Mouse (Mus musculus): ENCODE measurements at regions not wholly inside any gene's neighbourhood (a gene's known extent, or its start where the extent isn't known, plus 50 kb on each side); places are given as distances from the start of the nearest gene placed in this dataset.

GRCm38 (mm10) chr6:143633710-143634109 lies 466.7 kb downstream of the Etnk1 start:
- 58% methylated on average over 6 of the region's 6 CpGs for WGBS (ENCODE audit: insufficient replicate concordance)
- Histone ChIP-seq H3K4me1 (ENCODE audit: insufficient read depth) (peaks cover 4% of the 10 kb centered on the region), H3K9ac (replicated peaks) (no peak overlapping the region), H3K4me3 (ENCODE audit: low read depth, low read length) (no peak overlapping the region), H3K27me3 (ENCODE audit: insufficient read depth, low read length) (no peaks in the 10 kb centered on the region), H3K27ac (ENCODE audit: low read depth) (no peak overlapping the region), H3K36me3 (replicated peaks; ENCODE audit: insufficient read depth, low read length) (no peaks in the 10 kb centered on the region), H3K4me2 (ENCODE audit: low read depth, low read length) (0 out of 2 replicates have a peak overlapping the region, but pooled peaks have one; percentile 22), H3K9me3 (ENCODE audit: low read length) (no peaks in the 10 kb centered on the region)
- no peak for DNase-seq
- ATAC-seq, result no peak
- no peak for TF ChIP-seq EP300 (IDR thresholded peaks at IDR 0.05; ENCODE audit: low read depth)
- no peak for TF ChIP-seq CTCF (IDR thresholded peaks at IDR 0.05; ENCODE audit: low read depth)

DNA sequence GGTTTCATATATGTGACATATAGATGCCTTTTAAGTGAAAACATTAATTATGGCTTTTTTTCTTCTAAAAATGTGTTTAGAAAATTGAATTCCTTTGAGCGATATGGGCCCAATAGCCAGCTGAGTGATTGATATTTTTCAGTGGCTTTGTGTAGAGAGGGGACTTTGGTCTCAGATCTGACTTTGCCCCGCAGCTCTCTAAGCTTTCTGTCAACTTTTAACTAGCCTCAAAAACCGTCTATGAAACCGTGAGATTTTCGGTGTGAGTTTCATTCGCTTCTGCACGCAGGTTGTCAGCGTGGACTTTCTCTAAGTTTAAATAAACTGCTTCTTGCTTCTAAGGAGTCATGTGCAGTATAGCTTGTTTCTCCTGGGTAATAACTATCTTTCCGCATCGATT lies 467.3 kb downstream of the Etnk1 start:
- WGBS (ENCODE audit: insufficient replicate concordance), result 59% methylated on average over 10 of the region's 10 CpGs
- peak; percentile 71 for ATAC-seq

GRCm38 (mm10) chr6:143635043-143635442 lies 468.0 kb downstream of the Etnk1 start:
- no peak for DNase-seq
- no peak overlapping the region for H3K4me2 ChIP-seq (ENCODE audit: low read depth, low read length)
- no peaks in the 10 kb centered on the region for H3K9me3 ChIP-seq (ENCODE audit: low read length)
- H3K36me3 ChIP-seq (replicated peaks; ENCODE audit: insufficient read depth, low read length), result no peaks in the 10 kb centered on the region
- H3K4me3 ChIP-seq (ENCODE audit: low read depth, low read length), result no peak overlapping the region
- ATAC-seq, result no peak
- 0 out of 2 replicates have a peak overlapping the region, but pooled peaks have one; percentile 0 for H3K27ac ChIP-seq (ENCODE audit: low read depth)
- H3K4me1 ChIP-seq (ENCODE audit: insufficient read depth), result peaks cover 4% of the 10 kb centered on the region
- no peak overlapping the region for H3K9ac ChIP-seq (replicated peaks)
- TF ChIP-seq CTCF (IDR thresholded peaks at IDR 0.05; ENCODE audit: low read depth) (no peak), EP300 (IDR thresholded peaks at IDR 0.05; ENCODE audit: low read depth) (no peak)
- WGBS (ENCODE audit: insufficient replicate concordance), result 65% methylated on average over 2 of the region's 2 CpGs
- H3K27me3 ChIP-seq (ENCODE audit: insufficient read depth, low read length), result no peaks in the 10 kb centered on the region

More for the DNA sequence above, 467.3 kb downstream of the Etnk1 start:
- Histone ChIP-seq H3K4me1 (ENCODE audit: insufficient read depth) (peaks cover 4% of the 10 kb centered on the region), H3K36me3 (replicated peaks; ENCODE audit: insufficient read depth, low read length) (no peaks in the 10 kb centered on the region), H3K9me3 (ENCODE audit: low read length) (no peaks in the 10 kb centered on the region), H3K4me2 (ENCODE audit: low read depth, low read length) (no peak overlapping the region), H3K4me3 (ENCODE audit: low read depth, low read length) (0 out of 2 replicates have a peak overlapping the region, but pooled peaks have one; percentile 0), H3K27me3 (ENCODE audit: insufficient read depth, low read length) (no peaks in the 10 kb centered on the region), H3K9ac (replicated peaks) (no peak overlapping the region), H3K27ac (ENCODE audit: low read depth) (0 out of 2 replicates have a peak overlapping the region, but pooled peaks have one; percentile 0)
- TF ChIP-seq EP300 (IDR thresholded peaks at IDR 0.05; ENCODE audit: low read depth) (no peak), CTCF (IDR thresholded peaks at IDR 0.05; ENCODE audit: low read depth) (no peak)
- no peak for DNase-seq

DNA sequence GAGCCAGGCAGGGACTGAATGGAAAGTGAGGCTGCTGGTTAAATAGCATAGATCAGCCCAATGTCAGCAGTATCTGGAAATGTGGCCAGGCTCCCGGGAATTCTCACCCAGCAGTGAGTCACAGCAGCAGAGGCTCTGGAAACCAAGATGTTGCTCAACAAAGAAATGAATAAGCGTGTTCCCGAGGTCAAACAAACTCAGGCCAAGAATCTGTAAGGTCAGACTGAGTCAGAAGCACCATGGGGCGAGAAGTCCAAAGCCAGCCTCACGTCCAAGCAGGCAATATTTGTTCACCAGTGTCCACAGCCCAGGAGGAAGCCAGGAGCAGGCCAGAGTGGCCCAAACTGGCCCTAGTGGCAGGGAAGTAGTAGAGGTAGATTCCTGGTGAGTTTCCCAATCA lies 473.6 kb downstream of the Etnk1 start:
- Histone ChIP-seq H3K27me3 (ENCODE audit: insufficient read depth, low read length) (no peaks in the 10 kb centered on the region), H3K27ac (ENCODE audit: low read depth) (peak overlapping the region; percentile 30; the same call in 1 of the 2 replicates), H3K4me2 (ENCODE audit: low read depth, low read length) (no peak overlapping the region), H3K9me3 (ENCODE audit: low read length) (no peaks in the 10 kb centered on the region), H3K4me3 (ENCODE audit: low read depth, low read length) (no peak overlapping the region), H3K4me1 (ENCODE audit: insufficient read depth) (no peaks in the 10 kb centered on the region), H3K9ac (replicated peaks) (no peak overlapping the region), H3K36me3 (replicated peaks; ENCODE audit: insufficient read depth, low read length) (no peaks in the 10 kb centered on the region)
- DNase-seq, result peak; percentile 20
- ATAC-seq, result peak; percentile 83
- 43% methylated on average over 5 of the region's 5 CpGs for WGBS (ENCODE audit: insufficient replicate concordance)
- TF ChIP-seq CTCF (IDR thresholded peaks at IDR 0.05; ENCODE audit: low read depth), result peak; percentile 16; the same call in 1 of the 2 replicates
- no peak for TF ChIP-seq EP300 (IDR thresholded peaks at IDR 0.05; ENCODE audit: low read depth)

DNA sequence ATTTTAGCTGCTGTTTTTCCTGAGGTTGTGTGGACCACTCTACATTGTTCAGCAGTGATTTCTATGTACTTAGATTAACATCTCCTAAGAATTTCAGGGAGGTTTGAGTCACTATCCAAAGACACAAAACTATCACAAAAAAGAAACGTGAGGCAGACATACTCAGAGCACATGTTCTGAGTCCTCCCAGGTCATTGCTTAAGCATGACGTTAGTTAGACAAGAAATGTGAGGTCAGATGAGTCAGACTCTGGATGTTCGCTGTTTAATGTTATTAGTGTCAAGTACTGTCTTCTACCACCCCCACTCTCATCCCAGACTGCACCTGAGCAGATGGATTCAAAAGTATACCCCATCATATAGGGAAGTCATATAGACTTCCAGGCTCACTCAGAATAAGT lies 475.0 kb downstream of the Etnk1 start:
- DNase-seq (no peak), ATAC-seq (no peak)
- 75% methylated on average over 3 of the region's 3 CpGs for WGBS (ENCODE audit: insufficient replicate concordance)
- Histone ChIP-seq H3K4me3 (ENCODE audit: low read depth, low read length) (no peak overlapping the region), H3K36me3 (replicated peaks; ENCODE audit: insufficient read depth, low read length) (no peaks in the 10 kb centered on the region), H3K27me3 (ENCODE audit: insufficient read depth, low read length) (no peaks in the 10 kb centered on the region), H3K9ac (replicated peaks) (no peak overlapping the region), H3K4me1 (ENCODE audit: insufficient read depth) (no peaks in the 10 kb centered on the region), H3K4me2 (ENCODE audit: low read depth, low read length) (no peak overlapping the region), H3K27ac (ENCODE audit: low read depth) (no peak overlapping the region), H3K9me3 (ENCODE audit: low read length) (no peaks in the 10 kb centered on the region)
- TF ChIP-seq EP300 (IDR thresholded peaks at IDR 0.05; ENCODE audit: low read depth), result no peak
- TF ChIP-seq CTCF (IDR thresholded peaks at IDR 0.05; ENCODE audit: low read depth), result no peak

GRCm38 (mm10) chr6:143645989-143646388 lies 479.0 kb downstream of the Etnk1 start:
- Histone ChIP-seq H3K4me1 (ENCODE audit: insufficient read depth) (no peaks in the 10 kb centered on the region), H3K36me3 (replicated peaks; ENCODE audit: insufficient read depth, low read length) (no peaks in the 10 kb centered on the region), H3K9me3 (ENCODE audit: low read length) (no peaks in the 10 kb centered on the region), H3K27ac (ENCODE audit: low read depth) (no peak overlapping the region), H3K4me2 (ENCODE audit: low read depth, low read length) (no peak overlapping the region), H3K27me3 (ENCODE audit: insufficient read depth, low read length) (no peaks in the 10 kb centered on the region), H3K4me3 (ENCODE audit: low read depth, low read length) (no peak overlapping the region), H3K9ac (replicated peaks) (no peak overlapping the region)
- TF ChIP-seq EP300 (IDR thresholded peaks at IDR 0.05; ENCODE audit: low read depth) (no peak), CTCF (IDR thresholded peaks at IDR 0.05; ENCODE audit: low read depth) (no peak)
- WGBS (ENCODE audit: insufficient replicate concordance), result 64% methylated on average over 4 of the region's 4 CpGs
- DNase-seq, result no peak
- ATAC-seq, result no peak

- H3K27ac ChIP-seq (ENCODE audit: low read depth), result no peak overlapping the region
- ATAC-seq, result no peak
- DNase-seq, result no peak
- no peaks in the 10 kb centered on the region for H3K4me1 ChIP-seq (ENCODE audit: insufficient read depth)
- no peaks in the 10 kb centered on the region for H3K36me3 ChIP-seq (replicated peaks; ENCODE audit: insufficient read depth, low read length)
- no peak overlapping the region for H3K4me3 ChIP-seq (ENCODE audit: low read depth, low read length)
- WGBS (ENCODE audit: insufficient replicate concordance), result 88% methylated on average over 3 of the region's 3 CpGs
- H3K9me3 ChIP-seq (ENCODE audit: low read length), result peaks cover 6% of the 10 kb centered on the region; the same call in 1 of the 2 replicates
- no peaks in the 10 kb centered on the region for H3K27me3 ChIP-seq (ENCODE audit: insufficient read depth, low read length)
- H3K4me2 ChIP-seq (ENCODE audit: low read depth, low read length), result no peak overlapping the region
- TF ChIP-seq EP300 (IDR thresholded peaks at IDR 0.05; ENCODE audit: low read depth) (no peak), CTCF (IDR thresholded peaks at IDR 0.05; ENCODE audit: low read depth) (no peak)
- H3K9ac ChIP-seq (replicated peaks), result no peak overlapping the region
Observed at GRCm38 (mm10) chr6:143648501-143648900, 481.5 kb downstream of the Etnk1 start.

All from liver, postnatal 0 days (tissue).